Mouse (Mus musculus) lung, postnatal 0 days (tissue): ENCODE data around the gene 9030612E09Rik. TPM values are rescaled to one million over a fixed set of nuclear protein-coding genes. Genes with fewer than 3 reads are reported as not detected.
A peak's percentile ranks its signal among the peaks of the same experiment; 100 is the strongest.

Source experiments
- ATAC-seq: fragments of 200-750 bp; cut with Nextera tagmentation; 2 replicates; pipeline ENCODE4 v1.8.0; 2017; ENCODE audit warnings: moderate library complexity
- DNase-seq: peaks from one replicate; pipeline ENCODE4 v3.0.0-alpha.2; 2016; ENCODE audit warnings: low spot score
- H3K27ac ChIP-seq: fragments of 300-500 bp; sonication (generic); 2 replicates; pipeline ENCODE4 v1.5.1; 2014; ENCODE audit warnings: antibody characterized with exemption, mild to moderate bottlenecking, low read length, mixed read lengths
- H3K27me3 ChIP-seq: fragments of 300-500 bp; sonication (generic); replicated peaks from 2 replicates; pipeline ENCODE4 v1.6.1; 2014; ENCODE audit warnings: low read length, mixed read lengths; ENCODE audit not compliant: insufficient read depth
- H3K36me3 ChIP-seq: fragments of 300-500 bp; sonication (generic); 2 replicates; pipeline ENCODE4 v1.6.1; 2014; ENCODE audit warnings: low read length, mixed read lengths; ENCODE audit not compliant: insufficient read depth
- H3K4me1 ChIP-seq: fragments of 300-500 bp; sonication (generic); 2 replicates; pipeline ENCODE4 v1.6.1; 2014; ENCODE audit warnings: antibody characterized with exemption, low read depth, low read length, mixed read lengths; ENCODE audit not compliant: insufficient read depth
- H3K4me2 ChIP-seq: fragments of 300-500 bp; sonication (generic); replicated peaks from 2 replicates; pipeline ENCODE4 v1.6.1; 2014; ENCODE audit warnings: low read depth, mild to moderate bottlenecking, low read length, moderate library complexity, mixed read lengths
- H3K4me3 ChIP-seq: fragments of 300-500 bp; sonication (generic); 2 replicates; pipeline ENCODE4 v1.5.1; 2014; ENCODE audit warnings: low read depth, low read length
- H3K9ac ChIP-seq: fragments of 300-500 bp; sonication (generic); replicated peaks from 2 replicates; pipeline ENCODE4 v1.6.1; 2014; ENCODE audit warnings: low read depth, mild to moderate bottlenecking
- H3K9me3 ChIP-seq: fragments of 300-500 bp; sonication (generic); 2 replicates; pipeline ENCODE4 v1.6.1; 2016; ENCODE audit warnings: low read length, mixed read lengths
- CTCF ChIP-seq: IDR thresholded peaks from 2 replicates; pipeline ENCODE4 v1.5.1; 2016; ENCODE audit warnings: antibody characterized with exemption, mild to moderate bottlenecking
- EP300 ChIP-seq: IDR thresholded peaks from 2 replicates; pipeline ENCODE4 v1.6.1; 2016; ENCODE audit warnings: antibody characterized with exemption, mild to moderate bottlenecking, control low read depth
- WGBS: fragments of 180-500 bp; shearing (Covaris S2); extraction: QIAGEN DNeasy Blood & Tissue Kit; methylation state at CpG from one replicate; pipeline ENCODE4 v1.1.7; 2014; 5-methylcytosine and 5-hydroxymethylcytosine counted together
- polyA plus RNA-seq: library from polyadenylated mRNA; unstranded; fragments of >200 nt; fragmentation: Nextera tagmentation; extraction: Ambion mirVana; gene quantifications from 2 replicates; pipeline ENCODE4 v1.2.1, GENCODE M21; 2015

Gene 9030612E09Rik
- 0.16 TPM in 1 of 2 replicates, not detected in the other for polyA plus RNA-seq

- no peaks in the 10 kb centered on the region for H3K9me3 ChIP-seq
- H3K27me3 ChIP-seq: peaks cover 50% of the 10 kb centered on the region
- peak within 1 kb of the TSS; percentile 96 for H3K4me2 ChIP-seq
- H3K4me1 ChIP-seq: no peaks in the 10 kb centered on the region
- WGBS: 2% methylated on average over 53 of the region's 91 CpGs
- ATAC-seq: peak; percentile 75
- H3K9ac ChIP-seq: no peak within 1 kb of the TSS
- TF ChIP-seq EP300: no peak
- no peak for TF ChIP-seq CTCF
- peak within 1 kb of the TSS; percentile 62 for H3K4me3 ChIP-seq
- H3K36me3 ChIP-seq: no peaks in the 10 kb centered on the region
- DNase-seq: peak; percentile 32
- no peak within 1 kb of the TSS for H3K27ac ChIP-seq
Observed at GRCm38 (mm10) chr10:43174326-43175155, at the start of gene 9030612E09Rik, which contains the start of gene Sobp. Gene 9030612E09Rik, plus strand, starts transcription at chr10:43174704. Gene Sobp, minus strand, starts transcription at chr10:43174530.

GRCm38 (mm10) chr10:43128750-43129149 is 45.8 kb upstream of the 9030612E09Rik start:
- Histone ChIP-seq H3K9ac (no peak overlapping the region), H3K27me3 (no peaks in the 10 kb centered on the region), H3K27ac (no peak overlapping the region), H3K4me2 (no peak overlapping the region), H3K9me3 (no peaks in the 10 kb centered on the region), H3K4me3 (no peak overlapping the region), H3K36me3 (no peaks in the 10 kb centered on the region), H3K4me1 (no peaks in the 10 kb centered on the region)
- 60% methylated on average over 3 of the region's 3 CpGs for WGBS
- no peak for DNase-seq
- TF ChIP-seq CTCF (no peak), EP300 (no peak)
- no peak for ATAC-seq

GRCm38 (mm10) chr10:43134027-43134426 is 40.5 kb upstream of the 9030612E09Rik start:
- no peaks in the 10 kb centered on the region for H3K9me3 ChIP-seq
- 85% methylated on average over 11 of the region's 11 CpGs for WGBS
- no peaks in the 10 kb centered on the region for H3K4me1 ChIP-seq
- H3K36me3 ChIP-seq: no peaks in the 10 kb centered on the region
- ATAC-seq (no peak), DNase-seq (no peak)
- H3K4me2 ChIP-seq: no peak overlapping the region
- H3K4me3 ChIP-seq: no peak overlapping the region
- H3K27me3 ChIP-seq: no peaks in the 10 kb centered on the region
- no peak overlapping the region for H3K27ac ChIP-seq
- no peak for TF ChIP-seq CTCF
- TF ChIP-seq EP300: no peak
- H3K9ac ChIP-seq: no peak overlapping the region

GRCm38 (mm10) chr10:43143173-43143572 is 31.3 kb upstream of the 9030612E09Rik start:
- Histone ChIP-seq H3K36me3 (no peaks in the 10 kb centered on the region), H3K27me3 (no peaks in the 10 kb centered on the region), H3K4me3 (no peak overlapping the region), H3K4me2 (no peak overlapping the region), H3K9ac (no peak overlapping the region), H3K27ac (no peak overlapping the region), H3K4me1 (no peaks in the 10 kb centered on the region), H3K9me3 (no peaks in the 10 kb centered on the region)
- TF ChIP-seq CTCF (no peak), EP300 (no peak)
- ATAC-seq (no peak), DNase-seq (no peak)
- WGBS: 55% methylated on average over 9 of the region's 9 CpGs

GRCm38 (mm10) chr10:43148456-43148855 is 26.0 kb upstream of the 9030612E09Rik start:
- Histone ChIP-seq H3K9me3 (no peaks in the 10 kb centered on the region), H3K4me3 (no peak overlapping the region), H3K27me3 (no peaks in the 10 kb centered on the region), H3K27ac (no peak overlapping the region), H3K4me2 (no peak overlapping the region), H3K4me1 (no peaks in the 10 kb centered on the region), H3K36me3 (no peaks in the 10 kb centered on the region), H3K9ac (no peak overlapping the region)
- 64% methylated on average over 11 of the region's 11 CpGs for WGBS
- no peak for ATAC-seq
- DNase-seq: no peak
- TF ChIP-seq EP300: no peak
- TF ChIP-seq CTCF: no peak

GRCm38 (mm10) chr10:43152643-43153042 is 21.9 kb upstream of the 9030612E09Rik start:
- Histone ChIP-seq H3K36me3 (no peaks in the 10 kb centered on the region), H3K27ac (no peak overlapping the region), H3K4me1 (no peaks in the 10 kb centered on the region), H3K4me3 (no peak overlapping the region), H3K27me3 (no peaks in the 10 kb centered on the region), H3K9me3 (no peaks in the 10 kb centered on the region), H3K9ac (no peak overlapping the region), H3K4me2 (no peak overlapping the region)
- TF ChIP-seq EP300 (no peak), CTCF (no peak)
- ATAC-seq (no peak), DNase-seq (no peak)
- WGBS: 55% methylated on average over 8 of the region's 8 CpGs
